Mouse (Mus musculus) hindbrain, embryonic 15.5 days (tissue): ENCODE measurements around the gene Fxyd3. TPM values are rescaled to one million over a fixed set of nuclear protein-coding genes. Genes with fewer than 3 reads are reported as not detected.
A peak's percentile ranks its signal among the peaks of the same experiment; 100 is the strongest.

Source experiments
- ATAC-seq: fragments of 200-750 bp; cut with Nextera tagmentation; 2 replicates; pipeline ENCODE4 v1.8.0; 2017; ENCODE audit warnings: low read depth, moderate number of reproducible peaks, moderate TSS enrichment; ENCODE audit not compliant: low FRiP score
- H3K27ac ChIP-seq: fragments of 300-500 bp; sonication (generic); replicated peaks from 2 replicates; pipeline ENCODE4 v1.5.1; 2015; ENCODE audit warnings: mild to moderate bottlenecking, inconsistent platforms
- H3K27me3 ChIP-seq: fragments of 300-500 bp; sonication (generic); 2 replicates; pipeline ENCODE4 v1.6.1; 2015; ENCODE audit warnings: control low read depth, inconsistent platforms
- H3K36me3 ChIP-seq: fragments of 300-500 bp; sonication (generic); 2 replicates; pipeline ENCODE4 v1.6.1; 2015; ENCODE audit warnings: control low read depth, inconsistent platforms
- H3K4me1 ChIP-seq: fragments of 300-500 bp; sonication (generic); replicated peaks from 2 replicates; pipeline ENCODE4 v1.6.1; 2015; ENCODE audit warnings: control low read depth, inconsistent platforms
- H3K4me2 ChIP-seq: fragments of 300-500 bp; sonication (generic); 2 replicates; pipeline ENCODE4 v1.6.1; 2015; ENCODE audit warnings: moderate library complexity, mild to moderate bottlenecking, inconsistent platforms
- H3K4me3 ChIP-seq: fragments of 300-500 bp; sonication (generic); 2 replicates; pipeline ENCODE4 v1.5.1; 2015; ENCODE audit warnings: mild to moderate bottlenecking, inconsistent platforms
- H3K9ac ChIP-seq: fragments of 300-500 bp; sonication (generic); 2 replicates; pipeline ENCODE4 v1.6.1; 2015; ENCODE audit warnings: inconsistent platforms
- H3K9me3 ChIP-seq: fragments of 300-500 bp; sonication (generic); 2 replicates; pipeline ENCODE4 v1.6.1; 2016; ENCODE audit warnings: control low read depth, inconsistent platforms
- WGBS: fragments of 180-500 bp; shearing (Covaris S2); methylation state at CpG from one replicate; pipeline ENCODE4 v1.1.7; 2015; 5-methylcytosine and 5-hydroxymethylcytosine counted together
- microRNA-seq: library from miRNA; unstranded; fragments of <30 nt; microRNA quantifications from one replicate; pipeline ENCODE4, GENCODE M21; 2016
- polyA plus RNA-seq: library from polyadenylated mRNA; unstranded; fragments of >200 nt; fragmentation: Nextera tagmentation; extraction: Ambion mirVana; gene quantifications from 2 replicates; pipeline ENCODE4 v1.2.1, GENCODE M21; 2015

Gene Fxyd3
- polyA plus RNA-seq, 1 experiment from 2014 or later, result 0.31 TPM

DNA sequence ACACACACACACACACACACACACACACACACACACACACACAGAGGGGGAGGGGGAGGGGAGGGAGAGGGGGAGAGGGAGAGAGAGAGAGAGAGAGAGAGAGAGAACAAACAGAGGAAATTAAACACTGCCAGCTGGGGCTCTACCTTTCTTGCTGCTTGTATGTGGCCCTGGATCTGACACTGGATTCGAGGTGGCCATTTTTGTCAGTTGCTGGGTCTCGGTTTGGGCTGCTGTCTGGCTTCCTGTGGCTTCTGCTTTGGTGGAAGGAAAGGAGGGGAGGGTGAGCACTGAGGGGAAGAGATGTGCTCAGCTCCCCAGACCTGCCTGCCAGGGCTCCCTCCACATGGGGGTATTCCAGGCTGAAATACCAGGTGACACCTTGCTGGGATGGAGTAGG, 38.8 kb downstream of the Fxyd3 start:
- no peak for ATAC-seq
- peaks cover 23% of the 10 kb centered on the region for H3K27me3 ChIP-seq
- H3K36me3 ChIP-seq, result no peaks in the 10 kb centered on the region
- H3K4me1 ChIP-seq, result peaks cover 3% of the 10 kb centered on the region
- no peak overlapping the region for H3K27ac ChIP-seq
- no peaks in the 10 kb centered on the region for H3K9me3 ChIP-seq
- no peak overlapping the region for H3K4me3 ChIP-seq
- no peak overlapping the region for H3K9ac ChIP-seq
- 60% methylated on average over 2 of the region's 2 CpGs for WGBS
- H3K4me2 ChIP-seq, result no peak overlapping the region

DNA sequence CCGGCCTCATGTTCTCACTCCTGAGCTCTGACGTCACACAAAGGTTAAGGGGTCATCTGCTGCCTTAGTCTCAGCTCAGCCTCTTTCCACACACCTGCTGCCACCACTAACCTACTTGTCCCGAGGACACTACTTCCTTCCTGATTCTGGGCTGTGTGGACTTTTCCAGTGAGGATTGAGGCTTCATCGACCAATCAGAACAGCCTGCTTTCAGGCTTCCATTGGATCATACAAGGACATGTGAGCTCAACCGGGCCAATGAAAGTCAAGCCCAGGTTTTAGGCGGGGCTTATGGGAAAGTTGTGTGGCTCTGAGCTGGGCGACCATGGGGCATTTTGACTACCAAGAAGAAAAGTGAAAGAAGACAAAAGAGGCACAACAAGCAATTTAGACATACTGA, 39.6 kb downstream of the Fxyd3 start:
- H3K36me3 ChIP-seq, result no peaks in the 10 kb centered on the region
- ATAC-seq, result no peak
- no peak overlapping the region for H3K27ac ChIP-seq
- no peaks in the 10 kb centered on the region for H3K9me3 ChIP-seq
- H3K4me2 ChIP-seq, result no peak overlapping the region
- 92% methylated on average over 7 of the region's 7 CpGs for WGBS
- no peak overlapping the region for H3K9ac ChIP-seq
- H3K4me3 ChIP-seq, result no peak overlapping the region
- H3K4me1 ChIP-seq, result no peaks in the 10 kb centered on the region; the same call in 1 of the 2 replicates
- H3K27me3 ChIP-seq, result peaks cover 17% of the 10 kb centered on the region

DNA sequence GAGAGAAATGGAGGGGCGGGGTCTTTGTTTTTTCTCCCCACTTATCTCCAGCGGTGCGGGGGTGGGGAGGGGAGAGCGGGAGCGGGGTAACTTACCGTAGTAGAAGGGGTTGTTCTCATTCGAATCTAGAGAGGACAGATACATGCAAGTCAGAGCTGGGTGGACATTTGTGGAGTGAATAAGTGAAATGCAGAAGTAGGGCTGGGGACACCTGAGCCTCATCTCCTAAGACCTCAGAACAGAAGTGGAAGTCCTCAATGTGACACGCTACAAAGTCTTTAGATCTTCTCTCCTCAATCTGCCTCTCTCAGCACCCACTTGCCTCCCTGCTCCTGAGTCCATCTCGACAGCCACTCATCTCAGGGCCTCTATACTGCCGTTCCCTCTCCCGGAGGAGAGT, 41.2 kb downstream of the Fxyd3 start:
- Histone ChIP-seq H3K9me3 (no peaks in the 10 kb centered on the region), H3K9ac (no peak overlapping the region), H3K36me3 (no peaks in the 10 kb centered on the region), H3K4me1 (no peaks in the 10 kb centered on the region), H3K4me3 (no peak overlapping the region), H3K27me3 (peaks cover 3% of the 10 kb centered on the region; the same call in 1 of the 2 replicates), H3K4me2 (no peak overlapping the region), H3K27ac (no peak overlapping the region)
- ATAC-seq, result no peak
- 81% methylated on average over 11 of the region's 11 CpGs for WGBS

DNA sequence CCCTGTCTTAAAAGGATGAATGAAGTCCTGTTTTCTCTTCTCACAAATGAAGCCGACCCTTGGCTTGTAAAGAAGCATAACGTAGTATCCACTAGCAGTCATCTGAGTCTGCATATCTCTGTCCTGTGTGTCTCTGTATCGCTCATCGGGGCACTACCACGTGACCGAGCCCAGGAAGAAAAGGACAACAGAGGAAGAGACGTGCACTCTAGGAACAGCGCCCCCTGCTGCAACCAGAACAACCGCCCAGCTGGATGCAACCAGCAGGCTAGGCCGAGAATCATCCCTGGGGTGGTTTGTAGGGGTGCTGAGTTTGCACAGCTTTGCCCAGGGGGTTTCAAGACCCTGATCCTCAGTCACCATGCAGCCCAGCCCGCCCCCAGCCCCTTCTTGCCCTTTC, 41.7 kb downstream of the Fxyd3 start:
- Histone ChIP-seq H3K9me3 (no peaks in the 10 kb centered on the region), H3K36me3 (no peaks in the 10 kb centered on the region), H3K4me3 (no peak overlapping the region), H3K4me2 (no peak overlapping the region), H3K27ac (no peak overlapping the region), H3K9ac (no peak overlapping the region), H3K27me3 (no peaks in the 10 kb centered on the region), H3K4me1 (no peaks in the 10 kb centered on the region)
- 68% methylated on average over 11 of the region's 11 CpGs for WGBS
- ATAC-seq, result no peak

DNA sequence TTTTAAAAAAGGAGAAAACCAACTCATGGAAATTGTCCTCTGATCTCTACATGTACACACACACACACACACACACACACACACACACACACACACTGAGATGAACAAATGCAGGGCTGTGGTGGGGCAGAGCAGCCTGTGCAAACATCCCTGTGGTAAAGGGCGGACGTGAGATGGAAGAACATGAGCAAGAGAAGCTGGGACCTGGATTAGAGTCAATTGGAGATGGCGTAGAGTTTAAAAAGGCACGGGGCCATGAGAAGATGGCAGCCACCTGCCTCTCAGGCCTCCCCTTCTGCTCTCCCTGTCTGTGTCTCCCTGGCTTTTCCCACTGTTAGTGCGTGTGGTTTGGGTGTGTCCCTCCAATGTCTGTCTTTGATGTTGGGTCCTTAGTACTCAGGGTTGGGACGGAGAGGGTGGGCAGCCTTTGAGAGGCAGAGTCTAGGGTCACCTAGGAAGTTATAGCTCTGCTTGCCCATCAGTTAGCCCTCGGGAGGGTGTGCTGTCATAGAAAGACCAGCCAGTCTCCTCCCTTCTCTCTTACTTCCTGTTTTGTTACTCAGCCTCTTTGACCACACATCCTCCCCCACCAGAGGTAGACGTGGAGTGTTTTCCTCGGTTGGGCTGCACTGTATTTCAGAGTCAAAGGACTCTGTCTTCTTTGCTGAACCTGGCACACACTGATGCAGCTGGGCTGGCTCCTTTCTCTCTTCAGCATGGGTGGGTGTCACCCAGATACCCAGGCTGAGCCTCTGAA, 42.9 kb downstream of the Fxyd3 start:
- 80% methylated on average over 9 of the region's 9 CpGs for WGBS

DNA sequence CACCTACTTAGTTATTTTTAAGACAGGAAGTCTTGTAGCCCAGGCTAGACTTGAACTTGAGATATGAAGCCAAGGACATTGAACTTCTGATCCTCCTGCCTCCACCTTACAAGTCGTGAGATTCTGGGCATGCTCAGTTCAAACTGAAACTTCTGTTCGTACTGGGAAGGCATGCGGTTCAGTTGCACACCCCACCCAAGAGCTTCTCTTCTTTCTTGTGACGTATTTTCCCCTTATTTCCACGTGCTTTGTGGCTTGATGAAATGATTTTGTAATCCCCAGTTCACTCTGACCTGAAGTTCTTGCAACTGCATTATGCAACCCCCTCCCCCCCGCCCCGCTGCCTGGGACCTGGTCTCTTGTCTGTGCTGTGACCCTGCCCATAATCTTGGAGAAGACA, 44.8 kb downstream of the Fxyd3 start:
- Histone ChIP-seq H3K27me3 (no peaks in the 10 kb centered on the region), H3K36me3 (no peaks in the 10 kb centered on the region), H3K27ac (no peak overlapping the region), H3K9ac (no peak overlapping the region), H3K4me3 (no peak overlapping the region), H3K4me2 (no peak overlapping the region), H3K4me1 (no peaks in the 10 kb centered on the region), H3K9me3 (no peaks in the 10 kb centered on the region)
- 87% methylated on average over 7 of the region's 7 CpGs for WGBS
- ATAC-seq, result no peak

More for the DNA sequence above, 42.9 kb downstream of the Fxyd3 start:
- ATAC-seq, result peak; percentile 23; the same call in 1 of the 2 replicates
- Histone ChIP-seq H3K4me1 (no peaks in the 10 kb centered on the region), H3K27ac (no peak overlapping the region), H3K4me2 (no peak overlapping the region), H3K9me3 (no peaks in the 10 kb centered on the region), H3K36me3 (no peaks in the 10 kb centered on the region), H3K9ac (no peak overlapping the region), H3K4me3 (no peak overlapping the region), H3K27me3 (no peaks in the 10 kb centered on the region)

DNA sequence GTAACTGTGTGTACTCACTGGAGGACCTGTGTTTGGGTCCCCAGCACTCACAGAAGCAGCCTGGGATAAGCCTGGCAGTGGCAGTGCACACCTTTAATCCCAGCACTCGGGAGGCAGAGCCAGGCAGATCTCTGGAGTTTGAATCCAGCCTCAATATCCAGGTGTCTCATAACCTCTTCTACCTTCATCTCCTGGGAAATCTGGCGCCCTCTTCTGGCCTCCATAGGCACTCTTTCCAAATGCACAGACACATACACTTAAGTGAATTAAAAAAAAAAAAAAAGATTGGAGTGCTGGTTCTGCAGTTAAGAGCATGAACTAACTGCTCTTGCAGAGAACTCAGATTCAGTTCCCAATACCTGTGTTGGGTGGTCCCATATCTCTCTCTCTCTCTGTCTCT, 45.8 kb downstream of the Fxyd3 start:
- Histone ChIP-seq H3K4me1 (no peaks in the 10 kb centered on the region), H3K9me3 (no peaks in the 10 kb centered on the region), H3K4me2 (no peak overlapping the region), H3K27ac (no peak overlapping the region), H3K9ac (no peak overlapping the region), H3K36me3 (no peaks in the 10 kb centered on the region), H3K4me3 (no peak overlapping the region), H3K27me3 (no peaks in the 10 kb centered on the region)
- ATAC-seq, result no peak
- WGBS, result 74% methylated on average over 2 of the region's 2 CpGs

DNA sequence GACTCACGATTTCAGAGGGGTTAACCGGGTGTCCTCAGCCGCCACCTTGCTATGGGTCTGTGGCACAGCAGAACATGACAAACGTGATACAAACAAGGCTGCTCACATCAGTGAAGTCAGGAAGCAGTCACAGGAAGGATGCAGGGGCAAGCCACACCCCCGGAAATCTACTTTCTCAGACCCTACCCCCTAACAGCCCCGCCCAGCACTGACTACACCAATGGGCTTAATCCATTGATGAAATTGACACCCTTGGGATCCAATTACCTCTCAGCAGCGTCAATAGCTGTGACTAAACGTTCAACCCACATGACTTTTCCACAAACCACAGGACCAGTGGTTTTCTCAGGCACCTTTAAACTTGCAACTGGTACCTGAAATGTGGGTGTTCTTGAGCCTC, 47.9 kb downstream of the Fxyd3 start:
- ATAC-seq, result no peak
- H3K27me3 ChIP-seq, result no peaks in the 10 kb centered on the region
- no peak overlapping the region for H3K4me2 ChIP-seq
- H3K4me1 ChIP-seq, result no peaks in the 10 kb centered on the region
- H3K36me3 ChIP-seq, result no peaks in the 10 kb centered on the region
- no peak overlapping the region for H3K27ac ChIP-seq
- 79% methylated on average over 8 of the region's 8 CpGs for WGBS
- no peaks in the 10 kb centered on the region for H3K9me3 ChIP-seq
- no peak overlapping the region for H3K9ac ChIP-seq
- no peak overlapping the region for H3K4me3 ChIP-seq

Small RNA genes lying within 50 kb of the gene (microRNA-seq; reads per million reads assigned to microRNA genes)
- not detected for gene Mir7050

Other genes with a start within 250 kb of the Fxyd3 start
- 0.13 TPM in 1 of 2 replicates, not detected in the other for gene Ffar3, start 220.5 kb downstream of the Fxyd3 start, polyA plus RNA-seq
- not detected in 2 replicates for gene Ffar1, start 215.1 kb downstream of the Fxyd3 start, polyA plus RNA-seq
- 0.35 TPM in 1 of 2 replicates, not detected in the other for gene Cd22, start 196.4 kb downstream of the Fxyd3 start, polyA plus RNA-seq
- 4.1 and 5.0 TPM in 2 replicates for gene Mag, start 161.8 kb downstream of the Fxyd3 start, polyA plus RNA-seq
- not detected in 2 replicates for gene Hamp2, start 152.0 kb downstream of the Fxyd3 start, polyA plus RNA-seq
- gene Hamp, start 132.7 kb downstream of the Fxyd3 start, polyA plus RNA-seq, result not detected in 2 replicates
- gene Usf2, start 119.9 kb downstream of the Fxyd3 start, polyA plus RNA-seq, result 27.3 and 29.3 TPM in 2 replicates
- gene Lsr, start 103.2 kb downstream of the Fxyd3 start, polyA plus RNA-seq, result 24.3 and 24.4 TPM in 2 replicates
- 0.69 and 1.1 TPM in 2 replicates for gene Fam187b, start 102.9 kb downstream of the Fxyd3 start, polyA plus RNA-seq
- 19.2 and 26.8 TPM in 2 replicates for gene Fxyd5, start 34.2 kb downstream of the Fxyd3 start, polyA plus RNA-seq
- gene Fxyd7, start 25.2 kb downstream of the Fxyd3 start, polyA plus RNA-seq, result 265 and 282 TPM in 2 replicates
- gene Fxyd1, start 19.5 kb downstream of the Fxyd3 start, polyA plus RNA-seq, result 46.2 and 55.7 TPM in 2 replicates
- gene Lgi4, start 17.4 kb downstream of the Fxyd3 start, polyA plus RNA-seq, result 0.57 and 1.0 TPM in 2 replicates
- 0.51 and 0.56 TPM in 2 replicates for gene Hpn, start 38.6 kb upstream of the Fxyd3 start, polyA plus RNA-seq
- 16.5 and 18.7 TPM in 2 replicates for gene Scn1b, start 50.3 kb upstream of the Fxyd3 start, polyA plus RNA-seq
- gene Gramd1a, start 79.2 kb upstream of the Fxyd3 start, polyA plus RNA-seq, result 212 and 233 TPM in 2 replicates
- gene Scgb2b2, start 213.8 kb upstream of the Fxyd3 start, polyA plus RNA-seq, result not detected in 2 replicates
- gene Scgb1b2, start 215.1 kb upstream of the Fxyd3 start, polyA plus RNA-seq, result not detected in 2 replicates